Mouse (Mus musculus) spleen, adult 12 weeks (tissue): ENCODE results near the gene Bcat2.
"Not testable (repeated sequence)": the region's sequence is repeated elsewhere in the genome, so short reads cannot be mapped to it uniquely, and the experiment has no call there.

Source experiments
- DNase-seq: peaks from one replicate; pipeline ENCODE4 v3.0.0; 2022; ENCODE audit warnings: low spot score

Gene Bcat2

DNA sequence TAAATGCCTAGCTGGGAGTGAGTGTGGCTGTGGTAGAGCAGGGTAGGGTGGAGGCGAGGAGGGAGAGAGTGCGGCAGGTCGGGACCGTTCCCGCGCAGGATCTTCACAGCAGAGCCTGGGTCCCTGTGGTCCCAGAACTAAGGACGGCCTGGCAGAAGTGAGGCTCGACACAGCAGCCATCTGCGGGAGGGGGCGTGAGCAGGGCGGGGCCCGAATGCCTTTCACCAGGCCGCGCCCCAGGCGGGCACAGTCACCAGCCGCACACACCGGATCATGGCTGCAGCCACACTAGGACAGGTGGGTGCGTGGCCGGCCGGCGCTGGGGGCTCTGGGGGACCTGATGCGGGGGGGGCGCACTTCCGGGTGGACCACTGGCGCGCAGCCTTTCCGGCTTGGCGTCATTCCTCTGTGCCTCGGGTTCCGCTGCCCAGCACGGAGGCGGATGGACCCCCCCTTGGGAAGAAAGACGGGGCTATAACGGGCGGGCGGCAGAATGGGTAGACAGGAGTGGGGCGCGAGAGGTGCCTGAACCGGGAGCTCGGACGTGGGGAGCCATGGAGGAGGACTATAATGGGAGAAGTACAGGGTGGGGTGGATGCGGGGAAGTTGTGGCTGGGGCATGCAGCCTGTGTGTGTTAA is at the start of gene Bcat2:
Bcat2 (plus strand) TSS at position 51 of the 639 bp plus-strand sequence.
- DNase-seq: peak; percentile 66

DNA sequence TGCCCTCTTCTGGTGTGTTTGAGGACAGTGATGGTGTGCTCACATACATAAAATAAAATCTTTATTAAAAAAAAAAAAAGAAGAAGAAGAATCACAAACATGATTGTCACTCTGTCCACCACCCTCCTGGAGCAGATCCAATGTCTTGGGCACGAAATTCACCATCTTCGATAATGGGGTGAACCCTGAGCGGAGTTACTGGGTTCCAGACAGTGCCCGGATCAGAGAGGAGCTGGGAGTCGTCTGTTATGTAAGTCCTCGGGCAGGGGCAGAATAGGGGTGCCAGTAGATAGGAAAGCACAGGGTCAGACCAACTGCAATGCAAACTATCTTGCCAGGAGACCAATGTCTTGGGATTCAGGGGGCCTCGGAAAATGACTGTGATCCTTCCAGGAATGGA is 49.3 kb upstream of the Bcat2 start:
- no peak for DNase-seq

DNA sequence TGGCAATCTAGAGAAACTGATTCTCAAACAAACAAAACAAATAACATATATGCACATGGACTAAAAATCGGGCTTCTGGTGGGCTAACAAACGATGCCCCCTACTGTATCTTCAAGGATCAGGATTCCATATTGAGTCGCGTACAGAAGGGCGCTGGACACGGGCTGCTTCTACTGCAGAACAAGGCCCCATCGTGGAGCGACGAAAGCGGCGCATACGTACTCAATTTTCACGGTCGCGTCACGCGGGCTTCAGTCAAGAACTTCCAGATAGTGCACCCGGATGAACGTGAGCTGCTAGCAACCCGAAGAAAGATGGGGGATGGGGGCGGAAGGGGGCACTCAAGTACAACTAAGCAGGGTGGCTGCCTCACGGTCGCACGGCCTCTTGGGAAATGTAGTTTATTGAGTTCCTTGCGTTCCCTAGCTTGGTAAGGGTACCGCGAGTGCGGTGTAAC is 48.2 kb upstream of the Bcat2 start:
- DNase-seq: peak; percentile 74

DNA sequence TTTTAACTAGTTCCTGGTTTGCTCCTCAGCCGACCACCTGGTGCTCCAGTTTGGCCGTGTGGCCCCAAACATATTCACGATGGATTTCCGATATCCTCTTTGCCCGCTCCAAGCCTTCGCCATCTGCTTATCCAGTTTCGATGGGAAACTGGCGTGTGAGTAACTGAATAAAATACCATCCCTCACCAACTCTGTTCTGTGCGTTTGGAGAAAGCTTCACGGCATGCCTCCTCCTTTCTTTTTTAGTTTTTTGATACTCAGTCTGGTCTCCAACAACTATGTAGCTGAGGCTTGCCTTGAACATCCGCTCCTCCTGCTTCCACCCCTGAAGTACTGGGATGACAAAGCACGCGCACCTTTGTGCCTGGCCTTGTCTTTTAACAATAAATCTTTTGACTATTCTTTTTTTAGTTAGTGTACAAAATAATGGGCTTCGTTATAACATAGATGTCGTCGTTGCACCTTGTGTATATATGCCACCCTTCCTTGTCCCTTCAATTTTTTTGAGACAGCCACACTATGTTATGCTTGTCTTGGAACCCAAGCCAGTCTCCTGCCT is 47.7 kb upstream of the Bcat2 start:
- no peak for DNase-seq

DNA sequence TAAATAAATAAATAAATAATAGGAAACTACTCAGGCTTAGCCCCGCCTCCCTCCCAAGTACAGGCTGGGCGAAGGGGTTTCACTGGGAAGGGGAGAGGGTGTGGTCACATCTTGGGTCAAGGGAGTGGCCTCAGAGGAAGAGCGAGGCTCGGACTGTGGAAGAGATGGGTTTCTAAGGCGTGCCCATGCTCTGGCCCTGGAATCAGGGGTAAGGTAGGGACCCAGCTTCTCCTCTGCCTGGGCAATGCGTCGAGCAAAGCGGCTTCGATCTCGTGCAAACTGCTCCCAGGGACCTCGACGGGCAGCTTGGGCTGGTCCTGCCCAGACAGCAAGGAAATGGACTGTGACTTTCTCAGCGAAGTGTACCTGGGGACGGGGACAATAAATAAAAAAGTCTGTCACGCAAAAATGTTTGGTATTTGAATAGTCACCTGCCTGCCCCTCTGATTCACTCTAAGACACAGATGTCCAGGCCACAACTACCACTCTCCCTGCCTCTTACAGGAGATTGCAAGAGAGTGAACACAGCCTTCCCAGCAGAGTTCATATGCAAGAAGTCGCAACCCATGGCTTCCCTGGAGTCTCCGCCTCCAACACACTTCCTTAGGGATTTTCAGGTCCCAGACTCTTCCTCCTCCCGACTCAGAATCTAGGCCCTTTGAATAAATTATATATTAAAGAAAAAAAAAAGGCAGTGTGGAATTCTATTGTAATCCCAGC is 46.8 kb upstream of the Bcat2 start:
- peak; percentile 41 for DNase-seq

DNA sequence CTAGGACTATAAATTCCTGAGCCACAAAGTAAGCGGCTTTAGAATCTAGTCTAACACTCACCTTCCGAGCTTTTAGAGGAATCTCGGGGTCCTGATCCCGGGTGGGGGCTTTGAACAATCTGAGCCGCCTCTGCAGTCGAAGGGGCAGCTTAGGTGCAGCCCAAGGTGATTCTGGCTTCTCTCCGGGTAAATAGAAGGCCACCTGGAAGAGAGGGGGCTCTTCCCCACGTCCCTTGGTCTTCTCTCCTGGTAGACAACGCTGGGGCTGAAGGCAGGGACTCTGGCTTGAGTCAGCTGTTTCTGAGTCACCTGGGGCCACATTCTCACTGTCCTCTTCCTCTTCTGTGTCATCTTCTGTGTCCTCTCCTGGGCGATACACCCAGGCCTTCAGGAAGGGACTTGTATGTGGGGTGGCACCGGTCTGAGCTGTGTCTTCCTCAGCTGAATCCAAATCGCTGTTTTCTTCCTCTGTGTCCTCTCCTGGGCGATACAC is 46.2 kb upstream of the Bcat2 start:
- DNase-seq: no peak

DNA sequence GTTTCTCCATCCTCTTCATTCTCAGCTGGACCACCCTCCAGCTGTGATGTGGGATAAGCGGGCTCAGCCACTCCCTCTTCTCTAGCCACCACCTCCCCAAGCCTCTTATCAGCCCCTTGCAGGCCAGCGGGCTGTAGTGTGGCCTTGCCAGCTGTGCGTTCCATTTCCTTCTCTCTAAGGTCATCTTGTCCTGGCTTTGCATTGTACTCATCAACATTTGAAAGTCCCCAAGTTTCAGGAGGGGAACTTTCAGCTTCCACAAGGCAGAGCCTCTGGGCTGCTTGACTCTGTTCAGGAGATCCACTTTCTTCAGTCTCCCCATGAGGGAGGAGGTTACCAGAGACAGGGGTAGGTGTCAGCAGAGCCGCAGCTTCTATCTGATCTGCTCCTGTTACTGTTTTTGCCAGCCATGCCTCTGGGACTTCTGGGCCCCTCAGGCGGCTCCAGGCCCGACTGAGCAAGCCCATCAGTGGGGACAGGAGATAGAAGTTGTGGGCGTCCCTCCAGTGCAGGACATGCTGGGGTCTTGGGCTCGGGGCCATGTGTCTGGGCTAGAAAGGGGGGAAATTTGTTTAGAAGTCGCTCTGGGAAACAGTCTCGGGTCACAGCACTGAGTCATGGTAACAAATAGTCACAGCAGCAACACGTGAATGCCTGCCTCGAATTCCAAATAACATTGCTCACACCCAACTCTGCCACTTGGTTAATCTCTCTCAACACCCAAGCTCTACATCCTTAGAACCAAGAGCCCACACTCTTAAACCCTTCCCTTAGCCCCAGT is 44.9 kb upstream of the Bcat2 start:
- DNase-seq: peak; percentile 82

DNA sequence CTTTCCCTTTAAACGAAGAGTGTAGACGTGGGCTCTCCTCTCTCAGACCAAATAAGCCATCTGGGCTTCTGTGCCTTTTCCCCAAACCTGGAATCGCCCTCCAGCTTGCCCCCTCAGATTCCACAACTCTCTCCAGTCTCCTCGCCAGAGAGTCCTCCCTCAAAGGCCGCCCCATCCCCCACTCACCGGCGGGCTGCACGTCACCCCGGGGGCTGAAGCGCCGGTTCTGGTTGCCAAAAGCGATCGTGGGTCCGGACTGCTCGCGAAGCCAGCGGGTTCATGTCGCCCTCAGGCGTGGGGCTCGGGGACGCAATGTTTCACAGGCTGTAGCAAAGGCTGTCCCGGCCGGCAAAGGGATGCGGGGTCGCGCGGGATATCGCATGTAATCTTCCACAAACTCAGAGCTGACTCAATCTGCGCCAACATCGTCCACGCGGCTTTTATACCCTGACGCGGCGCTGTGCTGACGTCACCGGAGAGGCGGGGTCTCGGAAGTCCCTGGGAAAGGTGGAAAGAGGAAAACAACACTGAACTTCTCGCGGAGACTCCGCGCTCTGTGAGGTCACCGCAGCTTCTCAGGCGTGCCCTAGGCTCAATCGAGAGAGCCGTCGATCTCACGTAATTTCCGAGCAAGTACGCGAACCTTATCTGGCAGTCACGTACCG is 44.0 kb upstream of the Bcat2 start, which contains the start of the genes Ppp1r15a and Plekha4:
Ppp1r15a (minus strand) TSS at position 460 of the 665 bp plus-strand sequence.
Plekha4 (plus strand) TSS at position 522 of the 665 bp plus-strand sequence.
- DNase-seq: peak; percentile 98

DNA sequence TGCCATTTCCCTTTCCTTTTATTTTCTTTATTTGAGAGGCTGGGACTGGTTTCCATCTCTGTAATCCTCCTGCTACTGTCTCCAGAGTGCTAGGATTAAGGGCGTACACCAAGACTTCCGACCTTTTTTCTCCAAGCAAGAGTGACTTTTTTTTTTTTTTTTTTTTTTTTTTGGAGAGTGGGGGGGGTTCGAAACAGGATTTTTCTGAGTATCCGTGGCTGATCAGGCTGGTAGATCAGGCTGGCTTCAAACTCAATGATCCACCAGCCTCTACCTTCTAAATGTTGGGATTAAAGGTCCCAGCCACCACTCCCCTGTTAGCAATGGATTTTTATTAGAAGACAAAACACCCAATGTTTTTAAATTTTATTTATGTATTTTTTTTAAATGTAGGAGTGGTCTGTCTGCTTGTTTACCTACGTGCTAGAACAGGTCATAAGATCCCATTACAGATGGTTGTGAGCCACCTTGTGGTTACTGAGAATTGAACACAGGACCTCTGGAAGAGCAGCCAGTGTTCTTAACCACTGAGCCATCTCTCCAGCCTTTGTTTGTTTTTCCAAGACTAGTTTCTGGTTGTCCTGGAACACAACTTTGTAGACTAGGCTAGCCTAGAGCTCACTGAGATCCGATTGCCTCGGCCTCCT is 43.4 kb upstream of the Bcat2 start:
- peak; percentile 43 for DNase-seq

DNA sequence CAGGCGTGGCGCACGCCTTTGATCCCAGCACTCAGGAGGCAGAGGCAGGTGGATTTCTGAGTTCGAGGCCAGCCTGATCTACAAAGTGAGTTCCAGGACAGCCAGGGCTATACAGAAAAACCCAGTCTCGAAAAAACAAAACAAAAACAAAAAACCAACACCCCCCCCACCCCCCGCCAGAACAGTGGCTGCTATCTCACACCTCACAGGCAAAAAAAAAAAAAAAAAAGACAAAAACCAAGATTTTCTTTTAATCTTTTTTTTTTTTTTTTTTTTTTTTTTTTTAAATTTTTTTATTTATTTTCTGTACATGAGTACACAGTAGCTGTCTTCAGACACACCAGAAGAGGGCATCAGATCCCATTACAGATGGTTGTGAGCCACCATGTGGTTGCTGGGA is 42.8 kb upstream of the Bcat2 start:
- not testable (repeated sequence) for DNase-seq

DNA sequence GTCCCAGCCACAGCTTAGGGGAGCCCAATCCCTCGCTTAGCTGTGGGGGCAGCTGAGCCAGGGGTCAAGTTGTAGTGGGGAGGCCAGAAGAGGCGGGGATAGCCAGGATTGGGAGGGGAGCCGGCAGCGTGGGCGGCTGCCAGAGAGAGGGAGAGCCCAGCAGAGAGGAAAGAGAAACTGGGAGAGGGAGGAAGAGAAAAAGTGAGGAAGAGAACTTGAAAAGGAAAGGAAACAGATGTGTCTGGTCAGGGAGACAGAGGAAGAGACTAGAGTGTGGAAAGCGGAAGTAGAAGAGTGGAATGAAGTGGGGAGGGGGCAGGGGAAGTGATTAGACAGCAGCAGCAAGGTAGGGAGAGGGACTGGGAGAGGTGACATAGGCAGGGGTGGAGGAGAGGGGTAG is 40.5 kb upstream of the Bcat2 start:
- DNase-seq: no peak

DNA sequence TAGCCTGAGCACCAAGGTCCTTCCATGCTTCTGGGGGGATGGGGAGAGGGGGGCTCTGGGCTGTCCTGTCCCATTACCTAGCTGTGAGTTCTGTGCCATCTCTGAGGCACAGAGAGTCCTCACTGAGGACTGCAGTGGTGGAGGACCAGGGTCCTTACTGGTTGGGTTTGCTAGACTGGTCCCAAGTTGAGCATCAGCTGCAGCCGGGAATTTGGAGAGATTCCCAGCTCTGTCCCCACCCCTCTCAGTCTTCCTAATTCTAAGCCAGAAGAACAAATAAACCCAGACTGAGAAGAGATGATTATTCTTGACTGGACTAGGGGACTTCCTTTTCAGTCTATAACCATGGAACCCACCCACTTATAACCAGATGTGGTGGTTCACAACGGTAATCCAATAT is 39.3 kb upstream of the Bcat2 start:
- no peak for DNase-seq

DNA sequence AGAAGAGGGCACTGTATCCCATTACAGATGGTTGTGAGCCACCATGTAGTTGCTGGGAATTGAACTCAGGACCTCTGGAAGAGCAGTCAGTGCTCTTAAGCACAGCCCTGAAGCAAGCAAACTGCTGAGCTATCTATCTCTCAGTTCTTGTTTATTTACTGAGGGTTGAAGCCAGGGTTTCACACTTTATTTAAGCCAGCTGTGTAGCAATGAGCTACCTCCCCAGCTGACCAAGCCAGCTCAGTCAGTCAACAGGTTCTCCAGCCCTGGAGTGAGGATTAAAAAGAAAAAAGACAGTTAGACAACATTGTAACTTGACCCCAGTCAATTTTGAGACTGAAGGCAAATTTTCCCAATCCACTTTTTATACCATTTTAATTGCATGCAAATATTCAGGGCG is 34.3 kb upstream of the Bcat2 start:
- no peak for DNase-seq

DNA sequence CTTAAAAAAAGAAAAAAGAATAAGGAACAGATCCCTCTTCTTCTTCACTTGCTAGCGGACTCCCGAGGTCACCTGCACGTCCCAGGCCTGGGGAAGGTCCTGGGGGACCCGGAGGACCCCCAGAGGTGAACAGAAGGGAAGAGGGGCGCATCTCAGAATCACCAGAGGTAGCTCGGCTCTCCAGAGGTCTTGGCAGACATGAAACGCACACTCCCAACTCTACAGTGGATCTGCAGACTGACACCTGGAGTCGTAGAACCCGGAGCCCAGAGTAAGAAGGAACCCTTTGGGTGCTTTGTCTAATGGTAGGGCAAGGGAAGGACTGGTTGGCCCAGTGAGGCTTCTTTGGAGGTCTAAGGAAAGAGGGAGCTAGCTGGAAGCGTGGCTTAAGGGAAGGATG is 32.4 kb upstream of the Bcat2 start:
- DNase-seq: no peak

DNA sequence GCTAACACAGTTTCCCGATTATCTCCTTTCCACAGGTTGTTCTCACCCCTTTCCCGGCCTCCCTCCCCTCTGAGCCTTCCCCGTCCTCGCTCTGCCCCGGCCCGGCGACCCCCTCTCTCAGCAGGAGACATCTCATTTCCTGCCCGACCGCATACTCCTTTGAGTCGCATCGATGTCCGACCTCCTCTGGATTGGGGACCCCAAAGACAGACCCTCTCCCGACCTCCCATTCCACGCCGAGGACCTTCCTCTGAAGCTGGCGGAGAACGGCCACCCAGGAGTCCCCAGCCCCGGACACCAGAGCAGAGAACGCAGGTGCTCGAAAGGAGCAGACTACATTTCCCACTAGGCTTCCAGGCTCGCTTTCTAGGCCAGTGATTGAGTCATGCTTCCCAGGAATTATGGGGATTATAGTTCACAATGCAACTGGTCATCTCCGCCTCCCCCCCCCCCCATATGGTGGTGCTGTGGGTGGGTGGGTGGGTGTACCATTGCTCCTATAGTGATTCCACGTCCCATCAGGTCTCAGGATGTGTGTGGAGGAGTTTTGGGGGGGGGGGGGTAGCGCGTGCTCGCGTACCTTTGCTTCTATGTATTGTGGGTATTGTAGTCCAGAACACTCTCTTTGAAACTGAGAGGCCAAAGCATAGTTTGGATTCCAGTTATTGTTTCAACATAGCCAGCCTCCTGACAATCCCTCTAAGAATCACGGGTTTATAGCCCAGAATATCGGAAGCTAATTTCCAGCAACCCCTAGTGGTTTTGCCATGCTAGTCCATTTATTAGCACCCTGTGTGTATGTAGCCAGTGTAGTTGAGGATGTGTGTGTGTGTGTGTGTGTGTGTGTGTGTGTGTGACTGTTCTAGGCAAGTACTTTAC is 31.6 kb upstream of the Bcat2 start:
- DNase-seq: no peak

DNA sequence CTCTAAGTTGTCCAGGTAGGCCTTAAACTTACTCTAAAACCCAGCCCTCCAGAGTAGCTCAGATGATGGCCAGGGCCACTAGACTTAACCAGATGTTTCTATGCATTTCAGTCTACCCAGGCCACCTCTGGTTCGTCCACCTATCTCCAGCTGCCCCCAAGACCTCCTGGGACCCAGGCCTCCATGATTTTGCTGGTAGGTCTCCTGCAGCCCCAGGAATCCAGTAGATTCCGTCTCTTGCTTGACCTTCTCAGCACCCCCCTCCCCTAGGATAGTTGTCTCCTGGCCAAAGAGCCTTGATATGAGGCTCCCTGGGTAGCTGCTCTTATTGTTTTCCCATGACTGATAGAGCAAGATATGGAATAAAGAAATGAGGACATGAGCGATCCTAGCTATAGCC is 30.9 kb upstream of the Bcat2 start:
- DNase-seq: no peak

DNA sequence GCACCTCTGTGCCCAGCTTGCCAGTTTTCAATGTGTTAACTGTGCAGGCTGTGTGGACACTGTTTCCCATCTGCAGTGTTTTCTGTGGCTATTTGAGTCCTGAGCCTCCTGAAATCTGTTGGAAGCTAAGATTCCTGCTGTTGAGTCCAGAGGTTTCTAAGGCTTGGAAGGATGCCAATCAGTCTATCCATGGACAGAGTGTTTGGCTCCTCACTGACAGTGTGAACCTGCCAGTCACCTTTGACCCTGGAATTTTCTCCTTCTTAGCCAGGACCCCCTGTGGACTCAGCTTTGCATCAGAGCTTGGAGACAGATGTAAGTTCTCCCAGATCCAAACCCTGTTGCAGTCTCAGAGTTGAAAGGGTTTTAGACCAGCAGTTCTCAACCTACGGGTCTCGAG is 29.7 kb upstream of the Bcat2 start:
- DNase-seq: no peak

DNA sequence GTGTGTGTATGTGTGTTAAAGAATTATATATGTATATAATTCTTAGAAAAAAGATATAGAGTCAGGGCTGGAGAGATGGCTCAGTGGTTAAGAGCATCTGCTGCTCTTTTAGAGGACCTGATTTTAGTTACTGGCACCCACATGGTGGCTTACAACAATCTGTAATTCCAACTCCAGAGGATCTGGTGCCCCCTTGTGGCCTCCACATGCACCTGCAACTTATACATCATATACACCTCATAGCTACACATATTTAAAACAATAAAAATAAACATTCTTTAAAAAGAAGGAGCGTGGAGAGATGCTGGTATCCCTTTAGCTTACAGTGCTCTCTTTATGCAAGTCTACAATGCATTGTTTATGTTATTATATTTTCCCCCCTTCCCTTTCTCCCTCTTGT is 25.4 kb upstream of the Bcat2 start:
- DNase-seq: no peak

DNA sequence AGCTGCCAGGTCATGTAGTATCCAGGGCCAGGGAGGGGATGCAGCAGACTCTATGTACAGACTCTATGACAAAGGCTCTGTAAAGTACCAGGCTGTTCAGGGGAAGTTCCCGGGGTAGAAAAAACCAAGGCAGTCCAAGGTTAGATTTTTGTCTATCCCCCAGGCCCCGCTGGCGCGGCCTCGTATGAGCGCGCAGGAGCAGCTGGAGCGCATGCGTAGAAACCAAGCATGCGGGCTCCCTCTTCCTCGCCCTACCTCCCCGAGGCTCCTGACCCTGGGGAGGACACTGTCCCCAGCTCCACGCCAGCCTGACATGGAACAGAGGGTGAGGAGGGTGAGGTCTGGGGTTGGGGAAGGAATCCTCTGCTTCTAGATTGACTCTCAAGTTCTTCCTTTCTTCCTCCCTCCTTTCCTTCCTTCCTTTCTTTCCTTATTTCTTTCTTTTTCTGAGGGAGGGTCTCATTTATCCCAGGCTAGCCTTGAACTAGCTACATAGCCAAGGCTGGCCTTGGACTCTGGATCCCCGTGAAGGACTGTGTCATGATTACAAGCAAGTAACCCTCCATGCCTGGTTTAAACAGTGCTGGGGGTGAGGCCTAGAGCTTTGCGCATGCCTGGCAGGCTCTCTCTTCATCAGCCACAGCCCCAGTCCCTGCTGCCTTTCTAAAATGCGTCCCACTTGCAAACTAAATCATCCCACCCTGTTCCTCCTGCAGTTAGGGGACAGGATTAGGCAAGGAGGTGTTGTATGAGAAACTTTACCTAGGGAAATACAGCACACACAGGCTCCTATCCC is 20.1 kb upstream of the Bcat2 start:
- no peak for DNase-seq
